Mouse (Mus musculus): ENCODE results near the gene Pcolce2. TPM values are rescaled to one million over a fixed set of nuclear protein-coding genes. Genes with fewer than 3 reads are reported as not detected.
A peak's percentile ranks its signal among the peaks of the same experiment; 100 is the strongest.
"Not testable (repeated sequence)": the region's sequence is repeated elsewhere in the genome, so short reads cannot be mapped to it uniquely, and the experiment has no call there.

Gene Pcolce2
- polyA plus RNA-seq (2012; rRNA removed), result 0.19 and 0.27 TPM in 2 replicates

- DNase-seq (ENCODE audit: low read depth, low spot score), result no peak
- WGBS, result 1% methylated on average over 71 of the region's 71 CpGs
Observed at GRCm38 (mm10) chr9:95637271-95638181, at the start of gene Pcolce2. Gene Pcolce2, plus strand, starts transcription at chr9:95637601.

GRCm38 (mm10) chr9:95588070-95588469 lies 49.3 kb upstream of the Pcolce2 start:
- 73% methylated on average over 7 of the region's 7 CpGs for WGBS
- DNase-seq (ENCODE audit: low read depth, low spot score), result no peak

GRCm38 (mm10) chr9:95594291-95594690 lies 43.1 kb upstream of the Pcolce2 start:
- WGBS, result 21% methylated on average over 4 of the region's 4 CpGs
- DNase-seq (ENCODE audit: low read depth, low spot score), result no peak

DNA sequence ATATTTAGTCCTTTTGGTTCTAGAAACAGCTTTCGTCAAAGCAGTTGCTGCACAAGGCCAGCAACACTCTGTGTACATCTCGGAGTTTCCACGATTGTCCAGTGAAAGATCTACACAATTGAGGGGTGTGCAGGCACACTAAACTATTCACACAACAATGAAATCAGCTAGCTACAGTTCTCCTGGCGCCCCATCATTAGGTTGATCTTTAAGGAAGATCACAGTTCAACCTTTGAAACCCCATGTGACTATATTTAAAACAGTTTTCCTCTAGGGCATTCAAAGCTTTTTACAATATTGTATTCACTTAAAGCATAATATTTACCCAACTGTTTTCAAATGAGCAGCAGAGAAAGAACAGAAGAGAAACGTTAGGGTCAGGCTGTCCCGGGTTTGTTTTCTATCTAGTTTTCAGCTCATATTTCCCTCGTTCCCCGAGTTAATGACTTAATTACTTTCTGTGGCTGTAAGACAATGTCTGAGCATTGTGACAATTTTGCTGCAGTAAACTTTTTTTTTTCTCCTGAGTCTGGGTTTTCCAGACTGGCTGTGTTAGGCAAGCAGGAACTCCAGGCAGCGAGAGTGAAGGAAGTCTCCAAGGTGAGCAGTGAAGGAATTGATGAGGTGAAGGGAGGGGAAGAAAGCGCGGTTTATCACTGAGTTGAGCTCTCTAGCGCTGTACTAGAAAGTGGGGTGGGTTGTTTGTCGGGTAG lies 39.8 kb upstream of the Pcolce2 start:
- 24% methylated on average over 13 of the region's 13 CpGs for WGBS

DNA sequence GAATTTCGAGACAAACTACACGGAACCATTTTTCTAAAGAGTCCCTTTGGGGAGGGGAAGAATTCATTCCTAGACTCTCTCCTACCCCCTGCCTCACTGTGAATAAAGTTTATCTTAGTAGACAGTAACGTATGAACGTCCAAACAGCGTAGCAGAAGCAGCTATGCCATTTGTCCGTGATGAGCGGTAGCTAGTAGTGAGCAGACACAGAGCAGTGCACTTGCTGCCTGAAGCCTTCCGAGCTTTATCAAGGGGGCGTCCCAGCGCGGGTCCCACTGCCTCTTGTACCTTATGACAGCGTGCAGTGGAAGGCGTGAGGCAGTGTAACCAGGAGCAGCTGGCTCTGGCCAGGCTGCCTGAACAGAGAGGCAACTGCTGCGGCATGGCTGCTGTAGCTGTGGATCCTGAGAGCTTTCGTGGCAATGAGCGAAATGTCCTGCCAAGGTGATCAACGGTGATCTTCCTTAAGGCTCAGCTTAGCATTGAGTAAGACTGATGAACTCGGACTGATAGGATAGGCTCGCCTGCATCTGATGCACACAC lies 39.2 kb upstream of the Pcolce2 start:
- DNase-seq (ENCODE audit: low read depth, low spot score), result no peak
- 33% methylated on average over 19 of the region's 19 CpGs for WGBS

More for the DNA sequence above, 39.8 kb upstream of the Pcolce2 start:
- DNase-seq (ENCODE audit: low read depth, low spot score), result no peak

DNA sequence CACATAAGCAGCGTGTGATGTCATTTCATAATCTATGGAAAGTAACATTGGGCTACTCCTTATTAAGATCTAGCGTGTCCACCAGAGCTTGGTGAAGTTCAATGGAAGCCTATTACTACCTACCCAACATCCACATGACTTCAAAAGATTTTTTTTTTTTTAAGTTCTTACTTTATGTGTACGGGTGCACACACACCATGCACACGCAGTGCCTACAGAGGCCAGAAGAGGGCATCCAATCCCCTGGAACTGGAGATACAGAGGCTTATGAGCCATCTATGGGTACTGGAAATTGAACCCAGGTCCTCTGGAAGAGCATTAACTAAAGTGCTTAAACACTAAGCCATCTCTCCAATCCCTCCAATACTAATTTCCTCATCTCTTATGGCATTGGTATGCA lies 38.0 kb upstream of the Pcolce2 start:
- no peak for DNase-seq (ENCODE audit: low read depth, low spot score)
- 84% methylated on average over 4 of the region's 4 CpGs for WGBS

GRCm38 (mm10) chr9:95602849-95603248 lies 34.6 kb upstream of the Pcolce2 start:
- 65% methylated on average over 3 of the region's 3 CpGs for WGBS
- no peak for DNase-seq (ENCODE audit: low read depth, low spot score)

- no peak for DNase-seq (ENCODE audit: low read depth, low spot score)
- 75% methylated on average over 9 of the region's 9 CpGs for WGBS
Observed at GRCm38 (mm10) chr9:95603316-95603715, 34.1 kb upstream of the Pcolce2 start.

- WGBS, result 58% methylated on average over 5 of the region's 5 CpGs
Observed at GRCm38 (mm10) chr9:95607196-95607595, 30.2 kb upstream of the Pcolce2 start.

DNA sequence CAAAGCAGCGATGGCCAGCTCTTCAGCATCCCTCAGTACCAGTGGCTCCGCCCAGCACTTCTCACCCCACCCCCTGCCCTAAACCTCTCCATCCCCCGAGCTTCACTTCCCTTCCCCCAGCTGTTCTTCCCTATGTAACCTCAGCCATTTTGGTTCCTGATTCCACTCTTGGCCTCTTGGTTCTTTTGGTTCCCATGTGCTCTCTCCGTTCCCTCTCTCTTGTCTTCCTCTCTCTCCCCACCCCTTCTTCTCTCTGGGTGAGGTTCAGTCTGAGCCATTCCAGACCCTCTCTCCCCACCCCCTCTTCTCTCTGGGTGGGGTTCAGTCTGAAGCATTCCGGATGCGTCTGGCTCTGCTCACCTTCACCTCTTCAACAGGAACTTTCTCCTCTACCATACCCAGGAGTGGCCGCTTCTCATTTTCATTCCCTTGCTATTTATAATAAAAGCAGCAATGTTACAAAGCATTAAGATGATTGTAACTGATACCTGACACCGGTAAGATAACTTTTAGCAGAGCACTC lies 25.1 kb upstream of the Pcolce2 start:
- DNase-seq (ENCODE audit: low read depth, low spot score), result no peak
- 76% methylated on average over 8 of the region's 8 CpGs for WGBS

More at GRCm38 (mm10) chr9:95607196-95607595, 30.2 kb upstream of the Pcolce2 start:
- DNase-seq (ENCODE audit: low read depth, low spot score), result no peak

GRCm38 (mm10) chr9:95613426-95614127 lies 23.8 kb upstream of the Pcolce2 start:
- no peak for DNase-seq (ENCODE audit: low read depth, low spot score)
- WGBS, result 11% methylated on average over 9 of the region's 9 CpGs

GRCm38 (mm10) chr9:95614861-95615615 lies 22.4 kb upstream of the Pcolce2 start:
- no peak for DNase-seq (ENCODE audit: low read depth, low spot score)
- WGBS, result 49% methylated on average over 14 of the region's 14 CpGs

- no peak for DNase-seq (ENCODE audit: low read depth, low spot score)
- WGBS, result 38% methylated on average over 3 of the region's 3 CpGs
Observed at GRCm38 (mm10) chr9:95615961-95616360, 21.4 kb upstream of the Pcolce2 start.

GRCm38 (mm10) chr9:95618572-95618971 lies 18.8 kb upstream of the Pcolce2 start:
- DNase-seq (ENCODE audit: low read depth, low spot score), result no peak
- 68% methylated on average over 1 of the region's 1 CpGs for WGBS

DNA sequence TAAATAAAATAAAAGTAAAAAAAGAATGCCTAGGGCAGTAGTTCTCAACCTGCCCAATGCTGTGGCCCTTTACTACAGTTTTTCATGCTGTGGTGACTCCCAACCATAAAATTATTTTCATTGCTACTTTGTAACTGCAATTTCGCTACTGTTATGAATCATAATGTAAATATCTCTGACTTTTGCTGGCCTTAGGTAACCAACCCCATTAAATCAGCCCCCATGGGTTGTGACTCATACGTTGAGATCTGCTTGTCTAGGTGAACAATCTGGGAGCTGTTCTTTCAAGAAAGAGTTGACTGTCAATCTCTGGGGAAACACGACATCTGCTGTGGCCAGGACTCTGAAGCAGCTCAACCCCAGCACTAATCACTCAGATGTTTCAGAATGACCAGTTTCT lies 13.3 kb upstream of the Pcolce2 start:
- peak; percentile 27 for DNase-seq (ENCODE audit: low read depth, low spot score)
- 24% methylated on average over 3 of the region's 3 CpGs for WGBS

DNA sequence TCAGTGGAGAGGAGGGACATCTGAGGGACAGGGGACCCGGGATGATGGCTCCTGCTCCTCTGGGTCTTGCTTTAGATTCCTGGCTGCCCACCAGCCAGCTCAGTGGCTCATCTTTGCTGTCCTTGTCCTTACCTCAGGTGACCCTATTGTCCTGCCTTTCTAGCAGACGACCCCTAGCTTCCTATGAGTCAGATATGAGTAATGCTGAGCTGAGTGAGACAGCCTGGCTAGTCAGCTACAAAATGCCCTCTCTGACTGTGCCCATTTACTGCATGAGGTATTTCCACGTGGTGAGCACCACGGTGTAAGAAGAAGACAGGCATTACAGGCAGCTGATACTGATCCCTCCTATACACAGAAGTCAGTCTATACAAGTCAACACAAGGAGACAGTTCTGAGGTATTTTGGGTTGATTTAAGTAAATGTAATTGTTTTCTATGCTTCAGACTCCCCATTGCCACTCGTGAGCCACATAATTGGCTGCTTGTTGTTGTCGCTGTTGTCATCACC lies 8.9 kb upstream of the Pcolce2 start:
- DNase-seq (ENCODE audit: low read depth, low spot score), result no peak
- WGBS, result 69% methylated on average over 6 of the region's 6 CpGs

DNA sequence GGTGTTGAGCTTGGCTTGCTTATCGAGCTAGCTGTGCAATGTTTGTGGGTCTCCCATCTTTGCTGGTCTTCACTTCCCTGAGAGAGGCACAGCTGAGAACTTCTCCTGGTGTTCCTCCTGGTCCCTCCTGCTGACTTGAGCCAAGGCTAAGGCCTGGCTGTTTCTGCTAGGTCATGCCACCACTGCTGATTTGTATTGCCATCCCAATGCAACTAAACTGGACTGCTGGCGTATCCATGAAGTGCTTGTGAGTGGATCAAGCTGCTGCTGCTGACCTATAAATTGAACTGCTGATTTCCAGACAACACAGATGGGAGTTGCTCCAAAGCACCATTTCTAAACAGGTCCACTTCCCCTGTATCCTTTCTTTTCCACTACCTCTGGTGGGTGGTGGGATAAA lies 7.8 kb upstream of the Pcolce2 start:
- WGBS, result 83% methylated on average over 2 of the region's 2 CpGs
- DNase-seq (ENCODE audit: low read depth, low spot score), result not testable (repeated sequence)

- 64% methylated on average over 4 of the region's 4 CpGs for WGBS
- no peak for DNase-seq (ENCODE audit: low read depth, low spot score)
Observed at GRCm38 (mm10) chr9:95636395-95636794, 1.0 kb upstream of the Pcolce2 start.

DNA sequence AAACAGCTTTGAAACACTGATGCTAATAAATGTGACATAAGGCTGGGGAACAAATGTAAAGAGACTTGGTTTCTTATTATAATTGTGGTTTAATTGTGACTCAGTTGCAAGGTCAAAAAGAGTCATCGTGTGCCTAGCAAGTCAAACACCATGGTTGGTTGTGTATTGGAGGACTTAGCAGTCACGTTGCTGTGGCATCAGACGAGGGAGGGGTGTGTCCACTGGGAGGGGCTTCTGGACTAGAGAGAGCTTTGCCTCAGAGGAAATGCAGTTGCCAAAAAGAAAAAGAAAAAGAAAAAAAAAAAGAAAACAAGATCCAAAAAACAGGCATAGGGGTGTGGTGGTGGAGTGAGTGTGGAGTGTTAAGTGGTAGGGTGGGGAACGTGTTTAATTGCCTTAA lies 2.5 kb downstream of the Pcolce2 start:
- 14% methylated on average over 4 of the region's 4 CpGs for WGBS
- no peak for DNase-seq (ENCODE audit: low read depth, low spot score)
